Mouse (Mus musculus) midbrain, embryonic 14.5 days (tissue): ENCODE results near the gene Rasal1. TPM values are rescaled to one million over a fixed set of nuclear protein-coding genes. Genes with fewer than 3 reads are reported as not detected.

ENCODE experiments used
- ATAC-seq: fragments of 200-750 bp; cut with Nextera tagmentation; 2 replicates; pipeline ENCODE4 v1.8.0; 2017; ENCODE audit warnings: moderate number of reproducible peaks, moderate library complexity; ENCODE audit not compliant: low FRiP score, low TSS enrichment
- DNase-seq: peaks from one replicate; pipeline ENCODE4 v3.0.0-alpha.2; 2015
- H3K27ac ChIP-seq: fragments of 300-500 bp; sonication (generic); replicated peaks from 2 replicates; pipeline ENCODE4 v1.5.1; 2014; ENCODE audit warnings: mild to moderate bottlenecking, low read depth, low read length, moderate library complexity
- H3K27me3 ChIP-seq: fragments of 300-500 bp; sonication (generic); 2 replicates; pipeline ENCODE4 v1.6.1; 2014; ENCODE audit warnings: low read length, control low read depth, mixed read lengths; ENCODE audit not compliant: control insufficient read depth, insufficient read depth
- H3K36me3 ChIP-seq: fragments of 300-500 bp; sonication (generic); 2 replicates; pipeline ENCODE4 v1.6.1; 2014; ENCODE audit warnings: low read length, control low read depth; ENCODE audit not compliant: control insufficient read depth, insufficient read depth
- H3K4me1 ChIP-seq: fragments of 300-500 bp; sonication (generic); 2 replicates; pipeline ENCODE4 v1.6.1; 2014; ENCODE audit warnings: mild to moderate bottlenecking, antibody characterized with exemption, low read length, control low read depth; ENCODE audit not compliant: control insufficient read depth, insufficient read depth
- H3K4me2 ChIP-seq: fragments of 300-500 bp; sonication (generic); 2 replicates; pipeline ENCODE4 v1.6.1; 2014; ENCODE audit warnings: mild to moderate bottlenecking, low read length, moderate library complexity
- H3K4me3 ChIP-seq: fragments of 300-500 bp; sonication (generic); replicated peaks from 2 replicates; pipeline ENCODE4 v1.5.1; 2014; ENCODE audit warnings: low read depth, low read length
- H3K9ac ChIP-seq: fragments of 300-500 bp; sonication (generic); replicated peaks from 2 replicates; pipeline ENCODE4 v1.6.1; 2014; ENCODE audit warnings: mild to moderate bottlenecking, low read length, moderate library complexity
- H3K9me3 ChIP-seq: fragments of 300-500 bp; sonication (generic); 2 replicates; pipeline ENCODE4 v1.6.1; 2016; ENCODE audit warnings: low read length, control low read depth, mixed read lengths; ENCODE audit not compliant: control insufficient read depth
- WGBS: fragments of 180-500 bp; shearing (Covaris S2); extraction: QIAGEN DNeasy Blood & Tissue Kit; methylation state at CpG from one replicate; pipeline ENCODE4 v1.1.7; 2014; 5-methylcytosine and 5-hydroxymethylcytosine counted together
- polyA plus RNA-seq: library from polyadenylated mRNA; unstranded; fragments of >200 nt; fragmentation: Nextera tagmentation; extraction: Ambion mirVana; gene quantifications from 2 replicates; pipeline ENCODE4 v1.2.1, GENCODE M21; 2014

Rasal1 gene
- polyA plus RNA-seq, 1 experiment from 2014 or later = 0.84 TPM

- DNase-seq (no peak), ATAC-seq (no peak)
- Histone ChIP-seq H3K4me2 (no peak overlapping the region), H3K27me3 (peaks cover 24% of the 10 kb centered on the region), H3K4me1 (peaks cover 12% of the 10 kb centered on the region), H3K36me3 (peaks cover 16% of the 10 kb centered on the region), H3K4me3 (no peak overlapping the region), H3K9me3 (no peaks in the 10 kb centered on the region), H3K9ac (no peak overlapping the region), H3K27ac (no peak overlapping the region)
- WGBS = 68% methylated on average over 3 of the region's 3 CpGs
Observed at GRCm38 (mm10) chr5:120698181-120698580, 49.6 kb downstream of the Rasal1 start.

- H3K27me3 ChIP-seq = peaks cover 24% of the 10 kb centered on the region
- H3K4me1 ChIP-seq = peaks cover 12% of the 10 kb centered on the region
- H3K9me3 ChIP-seq = no peaks in the 10 kb centered on the region
- peak; percentile 48 for DNase-seq
- ATAC-seq = 0 out of 2 replicates have a peak, but pooled peaks have one; percentile 16
- no peak overlapping the region for H3K4me3 ChIP-seq
- H3K27ac ChIP-seq = peak overlapping the region; percentile 49
- H3K36me3 ChIP-seq = peaks cover 9% of the 10 kb centered on the region
- H3K9ac ChIP-seq = 0 out of 2 replicates have a peak overlapping the region, but pooled peaks have one; percentile 9
- WGBS = 30% methylated on average over 16 of the region's 16 CpGs
- no peak overlapping the region for H3K4me2 ChIP-seq
Observed at GRCm38 (mm10) chr5:120698801-120699391, 50.3 kb downstream of the Rasal1 start.

- H3K9me3 ChIP-seq = no peaks in the 10 kb centered on the region
- peaks cover under 1% of the 10 kb centered on the region; the same call in 1 of the 2 replicates for H3K27me3 ChIP-seq
- no peaks in the 10 kb centered on the region for H3K36me3 ChIP-seq
- DNase-seq (no peak), ATAC-seq (no peak)
- H3K4me2 ChIP-seq = no peak overlapping the region
- H3K4me1 ChIP-seq = peaks cover 22% of the 10 kb centered on the region
- H3K27ac ChIP-seq = no peak overlapping the region
- H3K4me3 ChIP-seq = no peak overlapping the region
- 55% methylated on average over 11 of the region's 11 CpGs for WGBS
- H3K9ac ChIP-seq = no peak overlapping the region
Observed at GRCm38 (mm10) chr5:120700996-120701790, 52.6 kb downstream of the Rasal1 start.

DNA sequence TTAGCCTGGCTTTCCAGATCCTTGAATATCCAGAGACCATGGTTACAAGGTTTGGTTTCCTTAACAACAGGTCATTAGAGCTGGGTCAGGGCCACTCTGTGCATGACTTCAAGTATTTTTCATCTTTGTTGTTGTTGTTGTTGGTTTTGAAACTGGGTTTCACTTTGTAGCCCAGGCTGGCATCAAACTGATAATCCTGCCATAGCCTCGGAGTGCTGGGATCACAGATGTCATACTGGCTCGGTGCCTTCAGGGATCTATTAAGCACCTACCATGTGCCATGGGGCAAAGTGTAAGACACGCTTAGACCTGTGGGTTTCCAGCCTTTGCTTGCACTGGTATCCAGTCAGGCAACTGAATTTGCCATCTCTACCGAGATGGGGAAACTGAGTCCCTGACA, 53.8 kb downstream of the Rasal1 start:
- 78% methylated on average over 4 of the region's 4 CpGs for WGBS

GRCm38 (mm10) chr5:120702969-120703368, 54.4 kb downstream of the Rasal1 start:
- DNase-seq = no peak
- Histone ChIP-seq H3K36me3 (no peaks in the 10 kb centered on the region), H3K27ac (no peak overlapping the region), H3K9me3 (no peaks in the 10 kb centered on the region), H3K27me3 (no peaks in the 10 kb centered on the region), H3K9ac (no peak overlapping the region), H3K4me2 (no peak overlapping the region), H3K4me1 (peaks cover 29% of the 10 kb centered on the region), H3K4me3 (no peak overlapping the region)
- WGBS = 82% methylated on average over 2 of the region's 2 CpGs
- no peak for ATAC-seq

More for the DNA sequence above, 53.8 kb downstream of the Rasal1 start:
- Histone ChIP-seq H3K4me2 (no peak overlapping the region), H3K9ac (no peak overlapping the region), H3K9me3 (no peaks in the 10 kb centered on the region), H3K27ac (no peak overlapping the region), H3K36me3 (no peaks in the 10 kb centered on the region), H3K4me3 (no peak overlapping the region), H3K4me1 (peaks cover 29% of the 10 kb centered on the region), H3K27me3 (no peaks in the 10 kb centered on the region)
- ATAC-seq (no peak), DNase-seq (no peak)

GRCm38 (mm10) chr5:120703660-120704059, 55.0 kb downstream of the Rasal1 start:
- H3K9ac ChIP-seq = no peak overlapping the region
- WGBS = 83% methylated on average over 3 of the region's 3 CpGs
- no peak overlapping the region for H3K27ac ChIP-seq

GRCm38 (mm10) chr5:120704421-120704820, 55.8 kb downstream of the Rasal1 start:
- Histone ChIP-seq H3K4me2 (no peak overlapping the region), H3K36me3 (no peaks in the 10 kb centered on the region), H3K4me3 (no peak overlapping the region), H3K9me3 (no peaks in the 10 kb centered on the region), H3K4me1 (peaks cover 33% of the 10 kb centered on the region), H3K27ac (no peak overlapping the region), H3K9ac (no peak overlapping the region), H3K27me3 (no peaks in the 10 kb centered on the region)
- WGBS = 44% methylated on average over 6 of the region's 6 CpGs
- DNase-seq (no peak), ATAC-seq (no peak)

More at GRCm38 (mm10) chr5:120703660-120704059, 55.0 kb downstream of the Rasal1 start:
- no peaks in the 10 kb centered on the region for H3K9me3 ChIP-seq
- H3K4me2 ChIP-seq = no peak overlapping the region
- DNase-seq = no peak
- no peak overlapping the region for H3K4me3 ChIP-seq
- ATAC-seq = no peak
- H3K36me3 ChIP-seq = no peaks in the 10 kb centered on the region
- H3K27me3 ChIP-seq = no peaks in the 10 kb centered on the region
- peaks cover 34% of the 10 kb centered on the region for H3K4me1 ChIP-seq

DNA sequence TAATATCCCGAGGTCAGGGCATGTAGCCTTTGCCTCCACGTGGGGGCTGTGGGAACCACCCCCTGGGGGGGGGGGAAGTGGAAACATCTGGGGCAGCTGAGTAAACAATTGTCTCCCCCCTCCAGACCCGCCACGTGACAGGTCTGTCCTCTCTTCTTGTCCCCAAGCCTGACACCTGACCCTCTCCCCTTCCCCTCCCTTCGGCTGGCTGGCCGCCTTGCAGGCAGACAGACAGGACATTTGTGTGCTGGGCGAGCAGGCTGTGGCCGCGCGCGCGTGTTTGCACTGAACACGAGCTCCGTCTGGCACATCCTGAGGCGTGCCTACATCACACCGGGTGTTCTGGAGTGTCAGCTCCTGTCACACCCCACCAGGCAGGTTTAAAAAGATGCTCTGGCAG, 57.9 kb downstream of the Rasal1 start:
- Histone ChIP-seq H3K4me1 (peaks cover 37% of the 10 kb centered on the region), H3K9me3 (no peaks in the 10 kb centered on the region), H3K27me3 (no peaks in the 10 kb centered on the region), H3K4me2 (peak overlapping the region; percentile 55), H3K36me3 (no peaks in the 10 kb centered on the region), H3K27ac (no peak overlapping the region), H3K9ac (no peak overlapping the region; the same call in 1 of the 2 replicates), H3K4me3 (peak overlapping the region; percentile 24)
- WGBS = 1% methylated on average over 16 of the region's 16 CpGs
- DNase-seq (peak; percentile 58), ATAC-seq (no peak)
